Mouse (Mus musculus): ENCODE data around the gene Vmn2r124. TPM values are rescaled to one million over a fixed set of nuclear protein-coding genes. Genes with fewer than 3 reads are reported as not detected.
"Not testable (repeated sequence)": the region's sequence is repeated elsewhere in the genome, so short reads cannot be mapped to it uniquely, and the experiment has no call there.

The Vmn2r124 gene
- not detected in 2 replicates for total RNA-seq (2021)
- long read RNA-seq: 0 reads

GRCm38 (mm10) chr17:18049124-18049523, at the start of gene Vmn2r124:
Vmn2r124 (plus strand) TSS chr17:18049424.
- DNase-seq: no peak

- DNase-seq: no peak
These were observed 44.5 kb upstream of the Vmn2r124 start for GRCm38 (mm10) chr17:18004752-18005151.

DNA sequence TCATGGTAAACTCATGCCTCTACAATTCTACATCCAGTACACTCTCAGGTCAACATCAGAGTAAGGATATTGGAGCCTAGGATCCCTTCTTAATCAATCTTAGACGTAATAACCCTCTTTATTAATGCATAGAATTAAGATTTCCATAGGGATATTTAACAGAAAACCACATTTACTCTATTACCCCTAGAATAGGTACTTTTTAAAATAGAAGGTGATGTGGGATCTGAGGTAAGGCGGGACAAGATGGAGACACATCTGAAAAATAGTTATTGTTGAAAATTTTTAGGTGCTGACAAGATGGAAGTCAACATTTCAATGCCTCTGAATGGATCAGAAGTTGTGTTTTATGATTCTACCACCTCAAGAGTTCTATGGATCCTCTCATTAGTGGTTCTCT, 27.8 kb upstream of the Vmn2r124 start, which contains the start of gene Fpr-rs4:
Gene Fpr-rs4 (plus strand): TSS at position 301 of the 400 bp plus-strand sequence.
- DNase-seq: no peak

- not testable (repeated sequence) for DNase-seq
These were observed 35.5 kb downstream of the Vmn2r124 start, which contains the start of gene Vmn2r91 for GRCm38 (mm10) chr17:18084716-18085115. Vmn2r91 (plus strand) TSS chr17:18085016.

DNA sequence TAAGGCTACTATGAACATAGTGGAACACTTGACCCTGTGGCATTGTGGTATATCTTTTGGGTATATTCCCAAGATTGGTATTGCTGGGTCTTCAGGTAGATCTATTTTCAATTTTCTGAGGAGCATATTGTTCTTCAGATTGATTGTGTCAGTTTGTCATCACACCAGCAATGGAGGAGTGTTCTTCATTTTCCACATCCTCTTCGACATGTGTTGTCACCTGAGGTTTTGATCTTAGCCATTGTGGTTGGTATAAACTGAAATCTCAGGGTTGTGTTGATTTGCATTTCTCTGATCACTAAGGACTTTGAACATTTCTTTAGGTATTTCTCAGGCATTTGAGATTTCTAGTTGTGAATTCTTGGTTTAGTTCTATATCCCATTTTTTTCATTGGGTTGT, 46.4 kb downstream of the Vmn2r124 start:
- not testable (repeated sequence) for DNase-seq

GRCm38 (mm10) chr17:18102265-18102664, 53.0 kb downstream of the Vmn2r124 start:
- DNase-seq: not testable (repeated sequence)

Other genes with a start within 250 kb of the Vmn2r124 start
- 82.8 and 108 TPM in 2 replicates for gene Spaca6, start 222.3 kb upstream of the Vmn2r124 start, total RNA-seq (2021)
- not detected in 2 replicates for gene Has1, start 194.2 kb upstream of the Vmn2r124 start, total RNA-seq (2021)
- gene Fpr1, start 165.5 kb upstream of the Vmn2r124 start, total RNA-seq (2021): 0.24 TPM in 1 of 2 replicates, not detected in the other
- gene Fpr2, start 161.6 kb upstream of the Vmn2r124 start, total RNA-seq (2021): not detected in 2 replicates
- gene Fpr3, start 161.6 kb upstream of the Vmn2r124 start, total RNA-seq (2021): not detected in 2 replicates
- not detected in 2 replicates for gene Fpr-rs4, start 27.7 kb upstream of the Vmn2r124 start, total RNA-seq (2021)
- not detected in 2 replicates for gene Vmn2r91, start 35.6 kb downstream of the Vmn2r124 start, total RNA-seq (2021)
- not detected in 2 replicates for gene Vmn2r92, start 102.5 kb downstream of the Vmn2r124 start, total RNA-seq (2021)
- gene Vmn2r94, start 228.3 kb downstream of the Vmn2r124 start, total RNA-seq (2021): not detected in 2 replicates
- not detected in 2 replicates for gene Vmn2r93, start 248.7 kb downstream of the Vmn2r124 start, total RNA-seq (2021)

All from adrenal gland, postnatal 25 days (tissue).